Mouse (Mus musculus) cerebellum, adult 9-11 months (tissue): ENCODE measurements at regions not wholly inside any gene's neighbourhood (a gene's known extent, or its start where the extent isn't known, plus 50 kb on each side); places are given as distances from the start of the nearest gene placed in this dataset.

Experiments used
- DNase-seq: peaks from one replicate; pipeline ENCODE4 v3.0.0; 2022

DNA sequence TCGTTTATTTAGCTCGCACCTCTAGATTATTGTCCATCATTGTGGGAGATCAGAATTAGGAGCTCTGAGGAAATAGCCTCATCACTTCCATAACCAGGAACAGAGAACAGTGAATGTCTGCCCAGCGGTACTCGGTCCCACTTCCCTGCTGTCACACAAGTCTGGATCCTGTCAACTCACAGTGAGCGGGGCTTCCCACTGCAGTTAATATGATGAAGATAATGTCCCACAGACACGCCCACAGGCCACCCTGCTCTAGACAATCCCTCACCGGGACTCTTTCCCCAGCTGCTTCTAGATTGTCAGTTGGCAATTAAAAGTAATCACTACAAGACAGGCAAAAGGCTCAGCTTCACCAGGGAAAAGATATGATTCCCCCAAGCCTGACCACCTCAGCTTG lies 124.2 kb upstream of the Plekha5 start:
- no peak for DNase-seq

DNA sequence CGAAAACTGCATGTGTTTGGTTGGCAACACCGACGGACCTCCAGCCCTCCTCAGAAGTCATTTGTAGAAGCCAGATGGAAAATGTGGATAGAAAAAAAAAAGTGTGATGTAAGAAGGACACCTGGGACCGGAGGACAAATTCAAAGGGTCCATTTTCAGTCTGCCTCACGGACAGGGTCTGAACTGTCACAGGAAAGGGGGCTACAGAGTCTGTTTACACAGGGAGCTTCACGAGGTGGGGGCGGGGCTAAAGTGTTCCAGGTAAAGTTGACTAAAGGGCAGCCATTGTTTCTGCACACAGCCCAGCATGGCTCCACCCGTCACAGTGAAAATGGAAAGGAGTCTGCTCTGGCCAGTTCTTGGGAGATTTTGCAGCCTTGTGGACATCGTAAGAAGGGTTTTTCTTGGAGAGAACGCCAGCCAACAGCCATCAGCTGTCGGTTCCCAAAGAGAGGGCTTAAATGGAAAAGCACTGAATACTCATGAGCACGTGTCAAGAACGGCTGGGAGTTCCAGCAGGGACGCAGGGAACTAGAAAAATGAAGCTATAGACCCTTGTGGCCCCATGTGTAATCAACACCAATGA lies 125.8 kb upstream of the Plekha5 start:
- DNase-seq, result no peak

DNA sequence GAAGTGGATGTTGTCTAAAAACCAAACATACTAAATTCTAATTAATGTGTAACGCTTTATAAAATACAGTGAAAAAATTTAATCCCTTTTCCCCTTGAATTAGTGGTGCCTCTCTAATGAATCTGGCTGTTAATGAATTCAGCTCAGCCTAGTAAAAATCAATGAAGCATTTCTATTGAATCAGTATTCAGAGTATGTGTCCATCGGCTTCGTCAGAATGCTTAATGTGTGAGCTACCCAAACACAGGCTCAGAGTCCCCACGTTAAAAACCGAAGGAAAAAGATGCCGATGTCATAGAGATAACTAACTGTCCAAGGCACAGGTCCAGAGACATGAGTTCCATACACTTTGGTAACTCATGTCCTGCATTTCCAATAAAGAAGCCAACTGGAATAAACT lies 126.3 kb upstream of the Plekha5 start:
- no peak for DNase-seq

DNA sequence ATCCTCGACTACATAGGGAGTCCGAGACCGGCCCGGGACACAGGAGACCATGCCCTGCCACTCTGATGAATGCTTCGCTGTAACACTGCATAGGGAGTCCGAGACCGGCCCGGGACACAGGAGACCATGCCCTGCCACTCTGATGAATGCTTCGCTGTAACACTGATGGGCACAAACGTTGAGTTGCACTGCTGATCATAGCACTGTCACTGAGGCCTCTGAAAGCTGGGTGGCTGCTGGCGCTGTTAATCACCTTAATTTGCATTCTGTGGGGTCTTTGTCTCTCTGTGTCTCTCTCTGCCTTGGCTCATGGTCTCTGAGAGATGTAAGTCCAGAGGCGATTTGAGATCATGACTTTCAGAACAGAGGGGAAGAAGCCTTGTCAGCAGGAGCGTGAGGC lies 133.7 kb upstream of the Plekha5 start:
- no peak for DNase-seq

DNA sequence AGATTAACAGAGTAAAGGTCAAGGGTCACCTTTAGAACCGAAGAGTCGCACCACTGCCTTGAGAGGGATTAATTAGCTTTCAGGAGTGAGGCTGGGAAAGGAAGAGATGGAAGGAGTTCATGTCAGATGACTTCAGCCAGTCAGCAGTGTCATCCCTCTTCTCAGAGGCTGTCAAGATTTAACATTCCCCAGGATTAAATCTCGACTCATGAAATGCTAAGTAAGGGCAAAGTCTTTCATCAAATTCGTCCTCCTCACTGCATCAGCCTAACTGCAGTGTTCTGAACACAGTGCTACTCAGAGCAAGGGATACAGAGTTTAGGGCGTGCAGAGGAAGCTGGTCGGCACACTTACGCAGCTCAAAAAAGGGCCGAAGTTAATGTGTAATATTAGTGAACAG lies 135.1 kb upstream of the Plekha5 start:
- DNase-seq, result no peak

DNA sequence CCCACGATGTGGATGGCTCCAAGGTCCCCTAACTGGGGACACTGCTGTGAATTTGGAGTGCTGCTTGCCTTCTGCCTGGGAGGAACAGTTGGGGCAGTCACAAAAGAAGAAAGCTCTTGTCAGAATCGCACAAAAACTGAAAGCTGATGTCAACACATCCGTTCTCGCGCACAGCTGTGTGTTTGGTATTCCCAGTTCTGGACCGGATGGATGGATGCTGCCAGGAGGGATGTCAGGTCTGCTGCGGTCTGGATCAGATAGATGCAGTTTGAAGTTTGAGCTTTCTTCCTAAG lies 141.6 kb upstream of the Plekha5 start:
- no peak for DNase-seq

DNA sequence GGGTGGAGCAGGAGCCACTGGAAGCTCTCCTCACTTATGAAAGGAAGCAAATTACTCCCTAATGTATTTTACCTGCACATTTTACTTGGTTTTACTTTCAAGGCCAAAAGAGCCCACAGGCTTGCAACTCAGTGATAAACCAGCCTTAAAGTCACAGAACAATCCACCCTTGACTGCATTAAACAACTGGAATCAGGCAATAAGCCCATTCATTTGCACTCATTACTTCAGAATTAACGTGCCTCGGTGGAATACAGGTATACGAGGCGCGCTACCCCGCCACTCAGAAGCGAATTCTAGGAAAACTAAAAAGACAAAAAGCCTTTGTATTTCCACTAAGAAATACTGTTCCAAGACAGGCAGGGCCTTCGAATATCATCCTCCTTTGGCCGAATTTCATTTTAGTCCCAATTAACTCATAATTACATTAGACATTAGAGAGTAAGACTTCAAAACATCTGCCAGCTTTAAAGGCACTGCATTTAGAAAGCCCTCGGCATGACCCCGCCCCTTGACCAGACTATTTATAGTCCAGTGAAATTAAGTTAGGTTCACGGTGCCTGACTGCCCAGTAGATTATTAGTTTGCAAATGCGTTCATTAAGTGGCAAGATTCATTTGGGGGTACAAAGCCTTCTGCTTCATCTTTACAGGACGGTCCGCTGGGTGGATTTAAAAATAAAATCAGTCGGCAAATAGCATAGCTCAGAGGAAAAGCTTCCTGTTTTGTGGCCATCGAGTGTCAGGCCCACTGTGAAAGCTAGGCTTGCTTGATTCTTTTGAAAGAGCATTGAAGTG lies 142.2 kb upstream of the Plekha5 start:
- no peak for DNase-seq

DNA sequence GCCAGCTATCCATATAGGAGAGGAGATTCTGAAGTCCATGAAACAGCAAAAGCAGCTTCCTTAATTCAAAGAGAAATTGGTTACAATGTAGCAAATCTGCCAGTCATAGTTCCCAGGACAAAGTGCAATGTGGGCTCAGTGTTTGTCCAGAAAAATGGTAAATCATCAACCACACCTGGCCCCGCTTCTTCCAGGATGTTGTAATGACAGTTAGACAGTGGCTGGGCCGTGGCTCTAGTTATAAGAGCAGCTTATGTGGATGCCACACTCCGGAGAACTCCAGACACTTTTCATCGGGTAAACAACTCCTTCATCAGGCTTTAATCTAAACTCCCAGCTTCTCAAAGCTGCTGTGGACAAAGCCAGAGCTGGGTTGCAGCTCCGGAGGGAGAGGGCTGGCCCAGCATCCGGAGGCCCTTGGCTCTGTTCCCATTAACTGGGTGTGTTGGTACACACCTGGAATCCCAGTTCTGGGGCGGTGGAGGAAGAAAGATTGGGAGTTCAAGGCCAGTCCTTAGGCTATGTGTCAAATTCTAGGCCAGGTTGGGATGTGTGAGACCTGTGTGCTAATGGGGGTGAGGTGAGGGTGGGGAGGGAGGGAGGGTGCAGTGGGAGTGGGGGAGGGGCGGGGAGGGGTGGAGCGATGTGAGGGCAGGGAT lies 142.9 kb upstream of the Plekha5 start:
- no peak for DNase-seq

DNA sequence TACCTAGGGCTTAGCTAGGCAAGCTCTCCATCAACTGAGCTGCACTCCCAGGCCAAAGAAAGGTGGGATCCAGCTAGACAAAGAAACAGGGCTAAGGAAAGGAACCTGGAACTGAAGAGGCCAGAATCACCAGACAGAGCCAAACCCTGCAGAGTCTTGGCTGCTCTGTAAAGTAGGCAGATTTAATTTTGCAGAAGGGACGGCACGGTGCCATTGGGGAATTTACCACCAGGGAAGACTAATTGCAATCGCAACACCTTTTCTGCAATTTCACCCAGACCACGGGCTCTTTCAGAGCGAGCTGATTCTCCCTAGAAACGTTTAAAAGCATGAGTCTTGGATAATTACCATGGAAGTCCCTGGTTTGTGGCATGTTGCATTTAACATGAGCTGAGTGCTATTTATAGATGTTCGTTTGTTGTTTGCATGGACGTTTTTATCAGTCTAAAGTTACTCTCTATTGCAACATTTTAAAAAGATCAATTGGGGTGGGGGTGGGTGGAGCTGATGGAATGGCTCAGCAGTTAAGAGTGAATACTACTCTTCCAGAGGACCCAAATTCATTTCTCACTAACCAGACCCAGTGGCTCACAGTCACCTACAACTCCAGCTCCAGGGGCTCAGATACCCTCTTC lies 144.0 kb upstream of the Plekha5 start:
- no peak for DNase-seq

DNA sequence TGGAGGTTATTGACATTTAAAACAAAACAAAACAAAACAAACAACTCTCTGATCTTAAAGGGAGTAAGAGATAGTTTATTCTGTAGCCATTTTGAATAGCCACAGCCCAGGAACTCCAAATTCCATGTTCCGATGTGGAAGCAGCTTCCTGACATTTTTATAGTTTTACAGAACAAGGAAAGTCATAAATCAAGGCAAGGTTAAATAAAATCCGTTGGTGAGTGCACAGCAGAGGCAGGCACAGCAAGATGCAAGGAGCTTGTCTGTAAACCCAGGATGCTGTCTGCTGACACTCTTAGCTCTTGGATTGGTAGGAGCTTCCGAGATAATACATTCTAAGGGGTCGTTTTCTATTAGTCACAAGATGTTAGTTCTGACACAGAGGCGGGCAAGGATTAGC lies 145.1 kb upstream of the Plekha5 start:
- DNase-seq, result no peak

DNA sequence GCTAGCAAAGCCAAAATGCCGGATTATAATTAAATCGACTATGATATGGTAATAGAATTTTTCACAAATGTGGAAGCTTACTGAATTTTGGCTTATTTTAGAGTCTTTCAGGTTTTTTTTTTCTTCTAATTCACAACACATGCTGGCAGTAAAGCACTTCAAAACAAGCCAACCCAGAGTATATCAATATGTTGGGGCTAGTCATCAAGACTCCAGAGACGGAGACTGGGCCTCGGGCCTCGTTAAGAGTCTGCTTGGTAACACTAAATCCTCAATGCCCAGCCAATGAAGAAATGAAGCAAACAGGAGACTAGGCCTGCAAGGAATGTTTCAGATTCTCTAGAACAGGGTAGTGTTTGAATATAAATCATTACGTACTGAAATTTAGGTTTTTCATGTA lies 153.3 kb upstream of the Plekha5 start:
- no peak for DNase-seq

DNA sequence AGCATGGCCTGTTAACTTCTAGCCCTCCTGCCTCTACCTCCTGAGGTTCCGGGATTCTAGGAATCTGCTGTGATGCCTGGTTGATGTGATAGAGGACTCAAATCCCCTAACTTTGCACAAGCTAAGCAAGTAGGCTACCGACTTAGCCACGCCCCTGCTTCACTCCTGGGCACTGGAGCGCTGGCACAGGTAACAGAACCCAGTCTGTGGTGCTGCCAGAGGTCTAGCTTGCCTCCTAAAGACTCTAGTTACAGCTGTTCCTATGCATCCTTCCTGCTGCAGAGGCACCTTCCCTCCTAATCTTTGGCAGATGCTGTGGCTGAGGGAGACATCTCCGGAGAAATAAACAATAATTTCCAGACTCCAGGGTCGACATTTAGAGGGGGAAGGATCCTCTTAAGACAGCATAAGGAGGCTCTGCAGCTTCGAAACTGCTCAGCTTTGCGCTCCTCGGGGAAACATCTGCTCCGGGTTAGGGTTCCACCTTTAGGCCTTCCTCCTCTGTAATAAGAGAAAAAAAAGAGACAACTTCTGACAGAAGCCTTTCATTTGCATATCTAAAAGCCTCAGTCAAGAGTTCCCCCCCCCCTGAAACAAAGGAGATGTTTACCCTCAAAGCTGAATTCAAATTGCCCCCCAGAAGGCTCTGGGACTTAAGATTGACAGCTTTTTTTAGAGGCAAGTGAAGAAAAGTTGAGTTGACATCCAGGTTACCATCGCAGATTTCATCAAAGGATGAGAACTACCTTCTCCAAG lies 155.4 kb upstream of the Plekha5 start:
- no peak for DNase-seq

DNA sequence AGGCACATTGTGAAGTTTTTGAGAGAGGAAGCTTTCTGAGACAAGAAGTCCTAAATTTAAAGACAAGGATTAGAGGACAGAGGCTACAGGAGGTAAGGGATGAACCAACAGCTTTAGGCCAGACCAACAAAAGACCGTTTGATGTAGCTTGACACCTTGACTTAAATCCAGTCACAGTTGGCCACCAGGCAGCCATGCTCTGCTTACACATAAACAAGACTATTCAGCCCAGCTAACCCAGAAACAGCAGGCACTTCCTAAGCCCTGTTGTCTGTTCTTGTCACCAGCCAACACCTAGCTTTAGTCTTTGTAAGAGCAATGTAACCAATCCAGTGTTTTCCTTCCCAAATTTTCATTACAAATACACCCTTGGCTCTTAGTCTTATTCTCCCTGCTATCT lies 159.9 kb upstream of the Plekha5 start:
- DNase-seq, result no peak

DNA sequence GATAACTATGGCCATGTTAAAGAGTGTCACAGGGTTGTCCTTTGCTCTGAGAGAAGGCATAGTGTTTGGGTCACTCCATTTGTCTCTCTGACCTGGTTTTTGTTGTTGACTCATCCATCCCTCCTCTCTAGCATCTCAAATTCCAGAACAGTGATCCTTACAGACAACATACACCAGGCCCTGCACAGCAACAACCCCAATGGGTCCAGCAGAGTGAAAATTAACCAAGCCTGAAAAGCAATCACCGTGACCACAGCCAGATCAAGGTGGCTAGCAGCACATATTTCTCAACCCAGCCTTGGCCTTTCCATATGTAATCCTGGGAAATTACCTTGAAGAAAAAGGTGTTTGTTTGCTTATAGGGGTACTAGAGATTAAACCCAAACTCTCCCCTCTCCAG lies 162.0 kb upstream of the Plekha5 start:
- no peak for DNase-seq

DNA sequence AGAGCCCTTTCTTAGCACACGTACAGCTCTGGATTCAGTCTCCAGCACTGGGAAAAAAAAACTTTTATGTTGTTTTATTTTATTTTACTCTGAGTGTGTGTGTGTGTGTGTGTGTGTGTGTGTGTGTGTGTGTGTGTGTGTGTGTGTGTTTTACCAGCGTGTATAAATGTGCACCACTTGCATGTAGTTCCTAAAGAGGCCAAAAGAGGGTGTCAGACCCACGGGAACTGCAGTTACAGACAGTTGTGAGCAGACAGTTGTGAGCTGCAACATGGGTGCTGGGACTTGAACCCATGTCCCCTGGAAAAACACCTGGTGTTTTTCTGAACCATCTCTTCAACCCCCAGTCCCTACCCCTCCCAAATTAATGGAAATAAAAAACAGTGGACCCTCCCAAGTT lies 165.1 kb upstream of the Plekha5 start:
- DNase-seq, result no peak

DNA sequence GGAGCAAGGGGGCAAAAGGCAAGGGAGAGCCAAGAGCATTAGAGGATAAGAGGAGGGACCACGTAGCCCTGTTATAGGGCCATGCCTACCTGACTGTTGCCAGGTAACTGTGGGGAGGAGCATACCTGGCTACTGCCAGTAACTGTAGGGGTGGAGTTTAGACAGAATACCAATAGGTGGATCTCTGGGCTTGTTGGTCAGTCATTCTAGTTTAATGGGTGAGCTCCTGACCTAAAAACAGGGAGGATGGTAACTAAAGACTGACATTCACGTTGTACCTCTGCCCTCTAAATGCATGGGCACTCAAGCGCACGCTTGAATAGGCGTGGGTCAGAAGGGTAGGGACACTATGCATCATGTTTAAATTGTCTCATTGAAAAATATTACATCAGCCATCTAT lies 165.8 kb upstream of the Plekha5 start:
- DNase-seq, result no peak

DNA sequence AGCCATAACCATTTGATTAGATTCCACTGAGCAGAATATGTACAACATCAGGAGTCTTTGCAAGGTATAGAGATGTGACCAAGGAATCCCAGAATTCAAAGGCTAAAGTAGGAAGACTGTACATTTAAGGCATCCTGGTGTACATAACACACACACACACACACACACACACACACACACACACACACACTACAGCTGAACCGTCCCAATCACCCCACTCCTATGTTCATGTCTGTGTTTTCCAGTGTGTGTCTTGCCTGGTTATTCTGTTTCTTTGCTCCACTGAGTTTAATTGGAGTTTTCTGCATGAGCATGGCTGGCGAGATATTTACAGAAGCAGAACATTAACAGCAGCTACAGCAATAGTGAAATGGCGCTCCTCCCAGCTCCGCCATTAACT lies 172.3 kb upstream of the Plekha5 start:
- no peak for DNase-seq

DNA sequence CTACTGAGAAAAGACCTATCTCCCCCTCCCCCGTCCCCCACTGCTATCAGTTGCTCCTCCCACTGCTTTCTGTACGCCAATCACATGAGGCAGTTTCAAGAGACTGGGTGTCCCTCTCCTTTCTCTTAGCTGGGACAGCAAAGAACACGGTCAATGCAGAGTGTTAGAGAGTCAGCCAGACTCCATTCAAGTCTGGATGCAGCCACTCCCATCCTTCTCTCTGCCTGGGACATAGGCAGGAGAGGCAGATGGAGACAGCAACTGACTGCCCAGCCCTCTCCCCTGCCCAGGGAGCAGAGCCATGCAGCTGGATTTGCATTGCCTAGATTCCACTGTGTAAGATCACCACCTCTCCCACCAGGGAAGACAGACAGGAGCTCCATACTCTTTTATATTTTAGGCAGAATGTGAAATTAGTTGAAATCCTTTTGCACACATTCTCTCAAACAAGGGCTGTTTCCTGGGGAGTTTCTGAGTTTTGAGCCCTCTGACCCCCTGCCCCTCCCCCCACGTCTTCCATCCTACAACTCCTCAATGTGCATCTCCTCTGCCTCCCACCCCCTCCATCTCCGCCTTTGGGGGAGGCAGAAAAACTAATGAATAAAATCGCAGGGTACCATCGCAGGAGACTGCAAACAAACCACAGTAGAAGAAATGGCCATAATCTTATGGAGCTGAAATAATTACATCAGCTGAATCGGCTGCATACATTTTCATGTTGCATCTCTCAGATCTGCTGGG lies 180.3 kb upstream of the Plekha5 start:
- DNase-seq, result no peak

DNA sequence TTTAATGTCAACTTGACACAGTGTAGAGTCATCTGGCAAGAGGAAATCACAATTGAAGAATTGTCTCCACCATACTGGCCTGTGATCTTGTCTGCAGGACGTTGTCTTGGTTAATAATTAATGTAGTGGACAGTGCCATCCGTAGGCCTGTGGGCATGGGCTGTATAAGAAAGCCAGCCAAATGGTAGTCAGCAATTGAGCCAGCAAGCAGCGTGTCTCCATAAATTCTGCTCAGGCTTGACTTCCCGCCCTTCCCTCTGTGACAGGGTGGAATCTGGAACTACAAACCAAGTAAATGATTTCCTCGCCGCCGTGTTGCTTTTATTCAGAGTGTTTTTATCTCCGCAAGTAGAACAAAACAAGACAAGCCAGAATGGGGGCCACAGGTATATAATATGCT lies 184.5 kb upstream of the Plekha5 start:
- no peak for DNase-seq

DNA sequence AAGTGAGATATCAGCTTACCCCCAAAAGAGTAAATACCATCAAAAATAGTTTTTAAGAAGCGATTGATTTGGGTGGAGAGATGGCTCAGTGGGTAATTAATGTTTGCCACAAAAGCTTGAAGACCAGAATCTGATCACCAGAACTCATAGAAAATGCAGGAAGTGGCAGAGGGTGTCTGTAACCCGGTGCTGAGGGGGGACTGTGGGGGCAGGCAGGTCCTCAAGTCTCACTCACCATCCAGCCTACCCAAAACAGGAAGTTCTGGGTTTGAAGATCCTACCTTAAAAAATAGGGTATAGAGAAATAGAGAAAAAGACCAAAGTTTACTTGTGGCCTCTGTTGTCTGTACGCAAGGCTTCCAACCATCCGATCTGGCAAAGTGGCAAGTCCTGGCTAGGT lies 190.3 kb upstream of the Plcz1 start:
- no peak for DNase-seq

DNA sequence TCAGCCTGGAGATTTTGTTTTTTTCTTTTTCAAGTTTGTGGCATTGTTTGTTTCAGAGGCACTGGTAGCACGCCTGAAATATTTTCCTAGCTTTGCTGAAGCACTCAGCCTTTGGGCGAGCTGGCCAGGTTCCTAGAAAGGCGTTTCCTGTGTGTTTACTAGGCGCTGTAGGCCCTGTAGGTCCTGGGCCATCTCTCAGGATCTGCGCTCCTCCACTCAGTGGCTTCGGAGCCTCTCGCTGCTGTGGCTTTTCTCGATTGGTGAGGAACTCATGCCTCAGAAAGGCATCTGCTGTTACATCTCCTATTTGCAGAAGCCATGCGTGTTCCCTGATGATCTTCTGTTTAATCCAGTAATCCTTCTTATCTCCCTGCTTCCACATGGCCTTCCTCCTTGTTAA lies 188.0 kb upstream of the Plcz1 start:
- no peak for DNase-seq

DNA sequence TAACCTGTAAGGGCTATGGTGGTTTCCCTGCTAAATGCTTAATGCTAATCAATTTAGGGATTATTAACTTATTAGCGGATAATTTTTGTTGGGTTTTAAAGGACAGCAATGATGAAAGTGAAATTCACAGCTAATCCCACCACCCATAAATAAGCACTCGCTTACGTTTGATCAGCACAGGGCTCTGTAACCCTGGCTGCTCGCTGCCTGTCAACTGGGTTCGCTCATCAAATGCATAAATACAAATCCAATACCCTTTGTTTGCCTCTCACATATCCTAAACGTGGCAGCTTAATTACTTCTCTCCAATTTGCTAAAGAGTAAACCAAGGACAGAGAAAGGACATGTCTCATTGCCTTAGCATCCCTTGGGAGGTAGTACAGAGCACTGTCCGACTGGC lies 187.5 kb upstream of the Plcz1 start:
- no peak for DNase-seq
